Mouse (Mus musculus): ENCODE data around the gene Sap25.

DNA sequence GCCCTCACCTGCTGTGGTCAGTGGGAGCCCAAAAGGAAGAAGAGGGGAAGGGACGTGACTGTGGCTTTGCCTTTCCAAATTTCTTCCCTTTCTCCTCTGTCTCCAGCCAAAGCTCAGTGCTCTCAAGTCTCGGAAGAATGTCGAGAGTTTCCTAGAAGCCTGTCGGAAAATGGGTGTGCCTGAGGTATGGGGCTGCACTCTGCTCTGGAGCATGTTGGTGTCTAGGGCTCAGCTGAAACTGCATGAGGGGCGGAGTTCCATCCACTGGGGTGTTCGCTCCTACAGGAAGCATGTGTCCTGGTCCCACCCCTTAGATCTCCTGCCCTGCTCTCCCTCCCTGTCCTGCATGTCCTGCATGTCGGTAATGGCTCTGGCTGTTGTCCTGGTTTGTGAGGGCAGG is 1.7 kb upstream of the Sap25 start:
- TF ChIP-seq TCF12 (IDR thresholded peaks at IDR 0.05; ENCODE audit: insufficient read depth, poor library complexity, severe bottlenecking) (no peak), MYOD1 (IDR thresholded peaks at IDR 0.05; ENCODE audit: control insufficient read depth in 1 of 3, insufficient read length in 2 of 3, low read depth in 2 of 3) (no peak), POLR2A (IDR thresholded peaks at IDR 0.05; ENCODE audit: insufficient read length, low read depth) (no peak), MAX (IDR thresholded peaks at IDR 0.05; ENCODE audit: low read depth) (no peak), E2F4 (IDR thresholded peaks at IDR 0.05; ENCODE audit: insufficient read depth) (no peak), POLR2AphosphoS2 (IDR thresholded peaks at IDR 0.05; ENCODE audit: insufficient read length, low read depth) (no peak)

All from myocyte (in vitro differentiated cells).